Comparison of ENCODE assay signal across 10 mouse cellular contexts in the genomic region with DNA sequence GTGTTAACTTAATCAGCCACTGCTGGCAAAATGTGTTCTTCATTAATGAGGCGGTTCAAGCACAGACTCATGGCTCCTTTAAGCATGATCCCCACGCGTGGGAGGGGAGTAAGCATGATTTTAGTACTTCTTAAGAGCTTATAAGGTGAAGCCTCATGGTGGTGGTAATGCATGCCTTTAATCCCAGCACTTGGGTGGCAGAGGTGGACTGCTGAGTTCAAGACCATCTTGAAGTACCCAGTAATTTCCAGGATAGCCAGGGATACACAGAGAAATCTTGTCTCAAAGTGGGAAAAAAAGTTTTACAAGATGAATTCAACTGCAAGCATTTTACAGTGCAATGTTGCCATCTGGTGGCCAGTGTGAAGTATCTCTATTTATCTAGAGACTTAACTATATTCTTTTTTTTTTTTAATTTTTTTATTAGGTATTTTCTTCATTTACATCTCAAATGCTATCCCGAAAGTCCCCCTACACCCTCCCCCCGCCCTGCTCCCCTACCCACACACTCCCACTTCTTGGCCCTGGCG.
DNase-seq lines count a peak whose midpoint lies in the region; ATAC-seq lines count a peak whose summit lies in the region.
"Had no signal": no experiment of that assay in that cellular context is flagged by ENCODE, and none has a peak within 500 bp of the region (broad histone marks: within the 10 kb centered on the region; RNA-seq: fewer than 3 reads in every experiment).

No protein-coding gene starts in this region.

- H3K4me2 ChIP-seq in kidney, embryonic 14.5 days (replicated peaks; ENCODE audit: low read depth, low read length), result no peak overlapping the region
- H3K4me2 ChIP-seq in forebrain, embryonic 15.5 days (replicated peaks), result no peak overlapping the region
- H3K4me2 ChIP-seq in limb, embryonic 15.5 days, result no peak overlapping the region
- H3K4me2 ChIP-seq: embryonic facial prominence, embryonic 13.5 days; liver, embryonic 15.5 days had no signal

- no peak for ATAC-seq in kidney, embryonic 14.5 days (ENCODE audit: low FRiP score, low TSS enrichment)
- ATAC-seq in forebrain, embryonic 15.5 days (replicated peaks), result peak; percentile 41
- no peak for ATAC-seq in limb, embryonic 15.5 days (ENCODE audit: insufficient number of reproducible peaks, low FRiP score, low TSS enrichment, low read depth)

- H3K9me3 ChIP-seq in kidney, embryonic 14.5 days (ENCODE audit: control insufficient read depth, low read length), result no peaks in the 10 kb centered on the region
- no peaks in the 10 kb centered on the region for H3K9me3 ChIP-seq in forebrain, embryonic 15.5 days
- H3K9me3 ChIP-seq in limb, embryonic 15.5 days, result no peaks in the 10 kb centered on the region
- H3K9me3 ChIP-seq: embryonic facial prominence, embryonic 13.5 days; liver, embryonic 15.5 days had no signal

- H3K4me3 ChIP-seq in kidney, embryonic 14.5 days (ENCODE audit: low read length), result no peak overlapping the region
- H3K4me3 ChIP-seq in forebrain, embryonic 15.5 days, result no peak overlapping the region
- no peak overlapping the region for H3K4me3 ChIP-seq in limb, embryonic 15.5 days
- H3K4me3 ChIP-seq: embryonic facial prominence, embryonic 13.5 days; liver, embryonic 15.5 days had no signal

- H3K36me3 ChIP-seq in kidney, embryonic 14.5 days (ENCODE audit: control insufficient read depth, insufficient read depth, low read length), result no peaks in the 10 kb centered on the region
- no peaks in the 10 kb centered on the region for H3K36me3 ChIP-seq in forebrain, embryonic 15.5 days
- no peaks in the 10 kb centered on the region for H3K36me3 ChIP-seq in limb, embryonic 15.5 days
- H3K36me3 ChIP-seq: embryonic facial prominence, embryonic 13.5 days; liver, embryonic 15.5 days had no signal

- no peaks in the 10 kb centered on the region for H3K27me3 ChIP-seq in kidney, embryonic 14.5 days (ENCODE audit: control insufficient read depth, insufficient read depth, low read length)
- no peaks in the 10 kb centered on the region for H3K27me3 ChIP-seq in forebrain, embryonic 15.5 days
- H3K27me3 ChIP-seq in limb, embryonic 15.5 days, result no peaks in the 10 kb centered on the region
- H3K27me3 ChIP-seq: liver, embryonic 15.5 days had no signal

- H3K9ac ChIP-seq in kidney, embryonic 14.5 days (ENCODE audit: low read depth, low read length), result no peak overlapping the region
- no peak overlapping the region for H3K9ac ChIP-seq in forebrain, embryonic 15.5 days (replicated peaks)
- no peak overlapping the region for H3K9ac ChIP-seq in limb, embryonic 15.5 days
- H3K9ac ChIP-seq: embryonic facial prominence, embryonic 13.5 days; liver, embryonic 15.5 days had no signal

- DNase-seq in kidney, adult 18-20 months, result peak; percentile 45
- peak; percentile 11 for DNase-seq in CD4-positive helper T cell, adult 2 months (ENCODE audit: low read depth, low spot score)
- DNase-seq in R1 (ENCODE audit: low read depth, low spot score), result peak; percentile 57
- DNase-seq in right cerebral cortex, postnatal 25 days, result peak; percentile 35
- no peak for DNase-seq in cerebellum, adult 11-12 months

- 34% methylated on average over 6 of the region's 6 CpGs for WGBS in kidney, embryonic 14.5 days
- 41% methylated on average over 6 of the region's 6 CpGs for WGBS in forebrain, embryonic 15.5 days
- 27% methylated on average over 6 of the region's 6 CpGs for WGBS in limb, embryonic 15.5 days

- no peak overlapping the region for H3K27ac ChIP-seq in kidney, embryonic 14.5 days (ENCODE audit: low read depth, low read length)
- H3K27ac ChIP-seq in forebrain, embryonic 15.5 days (replicated peaks), result no peak overlapping the region
- 0 out of 2 replicates have a peak overlapping the region, but pooled peaks have one; percentile 54 for H3K27ac ChIP-seq in limb, embryonic 15.5 days
- H3K27ac ChIP-seq: embryonic facial prominence, embryonic 13.5 days; liver, embryonic 15.5 days had no signal

- H3K4me1 ChIP-seq in kidney, embryonic 14.5 days (ENCODE audit: control insufficient read depth, insufficient read depth, low read length), result 0 out of 2 replicates have a peak, but pooled peaks cover 3% of the 10 kb centered on the region
- H3K4me1 ChIP-seq in forebrain, embryonic 15.5 days, result no peaks in the 10 kb centered on the region
- H3K4me1 ChIP-seq in limb, embryonic 15.5 days, result peaks cover 9% of the 10 kb centered on the region; the same call in 1 of the 2 replicates
- H3K4me1 ChIP-seq: liver, embryonic 15.5 days had no signal
